Mouse (Mus musculus) testis, postnatal 14 days (tissue): ENCODE results near the gene B4galt1.
A peak's percentile ranks its signal among the peaks of the same experiment; 100 is the strongest.

Experiments used
- DNase-seq: peaks from one replicate; pipeline ENCODE4 v3.0.0; 2021; ENCODE audit warnings: low spot score

B4galt1 gene

DNA sequence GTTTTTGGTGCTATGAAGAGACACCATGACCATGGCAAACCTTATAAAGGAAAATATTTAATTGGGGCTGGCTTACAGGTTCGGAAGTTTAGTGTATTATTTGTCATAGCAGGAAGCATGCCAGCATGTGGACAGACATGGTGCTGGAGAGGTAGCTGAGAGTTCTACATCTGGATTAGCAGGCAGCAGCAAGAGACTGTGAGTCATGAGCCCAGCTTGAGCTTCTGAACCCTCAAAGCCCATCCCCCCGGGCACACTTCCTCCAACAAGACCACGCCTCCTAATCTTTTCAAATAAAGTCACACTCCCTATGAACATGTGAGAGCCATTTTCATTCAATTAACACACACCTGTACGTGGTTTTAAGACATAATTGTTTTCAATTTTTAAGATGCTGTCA lies 77.4 kb downstream of the B4galt1 start:
- DNase-seq: no peak

DNA sequence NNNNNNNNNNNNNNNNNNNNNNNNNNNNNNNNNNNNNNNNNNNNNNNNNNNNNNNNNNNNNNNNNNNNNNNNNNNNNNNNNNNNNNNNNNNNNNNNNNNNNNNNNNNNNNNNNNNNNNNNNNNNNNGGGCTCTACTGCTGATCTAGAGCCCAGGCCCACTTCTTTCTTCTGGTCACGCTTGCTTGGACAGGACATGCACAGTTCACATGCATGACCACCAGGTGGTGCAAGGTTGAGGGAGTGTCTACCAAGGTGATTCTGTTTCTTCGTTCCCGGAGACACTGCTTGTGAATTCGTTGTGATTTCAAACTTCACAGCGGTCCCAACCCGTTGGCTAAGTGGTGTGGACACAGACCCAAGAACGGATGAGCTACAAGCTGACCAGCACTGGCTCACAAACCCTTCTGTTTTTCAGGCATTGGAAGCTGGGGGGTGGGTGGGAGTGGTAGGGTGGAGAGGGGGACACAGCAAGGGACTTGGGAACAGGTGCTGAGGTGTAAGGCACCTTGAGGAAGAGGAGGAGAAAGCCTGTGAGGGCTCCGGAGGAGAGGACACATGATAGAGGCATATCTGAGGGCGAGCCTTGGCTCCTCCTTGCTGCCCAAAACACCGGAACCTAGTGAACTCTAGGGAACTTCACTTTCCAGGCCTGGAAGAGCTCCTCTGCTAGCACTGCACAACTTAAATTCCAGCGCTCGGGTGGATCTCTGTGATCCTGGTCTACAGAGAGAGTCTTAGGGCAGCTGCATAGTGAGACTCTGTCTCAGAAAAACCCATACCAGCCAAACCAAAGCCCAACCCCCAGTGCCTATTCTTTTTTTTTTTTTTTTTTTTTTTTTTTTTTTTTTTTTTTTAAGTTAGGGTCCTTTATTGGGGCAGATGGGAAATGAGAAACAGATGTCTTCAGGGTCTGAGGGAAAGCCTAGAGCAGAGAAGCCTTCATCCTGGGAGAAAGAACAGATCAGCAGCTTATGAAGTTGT lies 79.2 kb downstream of the B4galt1 start:
- DNase-seq: peak; percentile 64

DNA sequence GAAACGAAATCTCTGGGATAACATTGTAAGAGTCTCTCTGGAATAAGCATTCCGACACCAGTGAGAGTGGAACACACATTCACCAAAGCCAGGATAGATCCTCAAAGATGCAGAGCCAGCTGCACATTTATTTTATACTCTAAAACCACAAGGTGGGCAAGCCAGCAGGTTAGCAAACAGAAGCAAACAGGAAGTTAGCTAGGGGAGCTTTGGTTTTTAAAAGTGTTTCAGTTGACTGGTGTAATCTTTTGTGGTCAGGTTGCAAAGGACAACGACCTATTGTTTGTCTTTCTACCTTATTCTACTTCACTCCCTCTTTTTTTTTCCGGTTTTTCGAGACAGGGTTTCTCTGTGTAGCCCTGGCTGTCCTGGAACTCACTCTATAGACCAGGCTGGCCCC lies 93.9 kb downstream of the B4galt1 start:
- DNase-seq: no peak

DNA sequence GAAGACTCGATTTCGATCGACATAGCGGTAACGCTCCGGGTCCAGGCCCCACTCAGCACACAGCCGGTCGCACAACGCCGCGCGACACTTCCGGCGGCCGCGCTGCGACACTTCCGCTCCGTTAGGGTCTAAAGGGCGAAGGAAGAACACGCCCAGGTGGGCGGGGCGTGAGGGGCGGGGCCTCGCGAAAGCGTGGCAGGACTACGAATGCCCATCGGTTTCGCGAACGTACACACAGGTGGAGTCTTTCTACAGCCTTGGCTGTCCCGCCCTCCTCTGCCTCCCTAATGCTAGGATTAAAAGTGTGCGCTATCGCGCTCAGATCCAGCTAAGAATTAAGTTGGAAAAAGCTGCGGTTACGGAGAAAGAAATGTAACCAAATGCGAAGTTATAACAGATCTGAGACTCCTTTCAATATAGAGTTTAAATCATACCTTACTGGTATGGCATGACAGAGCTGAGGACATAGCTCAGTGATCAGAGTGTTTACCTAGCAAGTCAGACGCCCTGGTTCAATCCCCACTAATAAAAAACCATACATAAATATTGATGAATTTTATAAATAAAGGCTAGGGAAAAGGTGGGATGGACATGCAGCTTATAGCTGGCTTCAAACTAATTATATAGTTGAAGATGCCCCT lies 95.9 kb downstream of the B4galt1 start, which contains the start of gene Smu1:
Gene Smu1 (minus strand): TSS at position 144 of the 641 bp plus-strand sequence.
- peak; percentile 96 for DNase-seq

DNA sequence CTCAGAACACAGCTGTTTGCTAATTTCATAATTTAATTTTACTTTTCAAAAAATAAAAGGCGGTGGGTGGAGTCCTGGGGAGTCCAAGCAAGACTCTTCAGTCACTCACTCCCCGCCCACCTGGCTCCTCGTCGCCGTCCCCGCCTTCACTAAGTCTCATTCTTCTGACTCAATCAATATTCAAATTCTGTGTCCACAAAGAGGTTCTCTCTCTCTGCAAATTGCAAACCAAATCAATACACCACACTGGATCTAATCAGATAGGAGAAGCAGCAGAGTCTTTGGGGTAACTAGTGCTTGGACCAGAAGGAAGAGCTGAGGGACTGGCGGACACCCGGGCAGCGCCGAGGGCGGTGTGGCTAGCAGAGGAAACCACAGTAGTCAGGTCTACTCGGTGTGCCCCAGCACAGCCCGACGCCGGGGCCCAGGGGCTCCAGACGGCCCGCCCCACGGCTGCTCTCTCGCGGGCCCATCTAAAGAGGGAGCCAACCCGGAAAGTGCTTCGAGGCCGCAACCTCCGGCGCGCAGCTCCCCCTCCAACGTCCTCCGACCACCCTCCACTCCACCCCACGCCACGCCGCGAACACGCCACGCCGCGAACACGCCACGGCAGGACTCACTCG lies 96.5 kb downstream of the B4galt1 start:
- DNase-seq: no peak
